Mouse (Mus musculus) left cerebral cortex, postnatal 14 days (tissue): ENCODE results near the gene Gm17555. TPM values are rescaled to one million over a fixed set of nuclear protein-coding genes. Genes with fewer than 3 reads are reported as not detected.
"Not testable (repeated sequence)": the region's sequence is repeated elsewhere in the genome, so short reads cannot be mapped to it uniquely, and the experiment has no call there.

Source experiments
- DNase-seq, 2 experiments: peaks; one replicate each; pipeline ENCODE4 v3.0.0; 2021 to 2022; ENCODE audit warnings: low spot score in 2 of 2, mixed read lengths in 1 of 2
- intact Hi-C: fragments of 180-260 bp; cut with DNase I; formaldehyde crosslinking; loops from one replicate; pipeline ENCODE4 v1.15.1; 2025
- long read RNA-seq, 2 experiments: library from polyadenylated mRNA; stranded (forward); transcript quantifications; one replicate each; pipeline ENCODE4 v2.0.0; 2021
- total RNA-seq, 2 experiments: library from RNA; stranded (reverse); gene quantifications; 2 replicates each; pipeline ENCODE4 v1.2.3; 2021

The Gm17555 gene
- not detected for total RNA-seq
- long read RNA-seq, experiment 1, result 0 reads
- long read RNA-seq, experiment 2, result 0 reads

- DNase-seq, intact Hi-C loops: not testable (repeated sequence)
Observed at GRCm38 (mm10) chr2:126214800-126215199, at the start of gene Gm17555. Gene Gm17555 (plus strand): TSS chr2:126215100.

GRCm38 (mm10) chr2:126165277-126166018, 49.5 kb upstream of the Gm17555 start:
- intact Hi-C loops, result no loop called here
- DNase-seq, result no peak

GRCm38 (mm10) chr2:126166335-126166734, 48.6 kb upstream of the Gm17555 start:
- intact Hi-C loops, result no loop called here
- DNase-seq, result no peak

GRCm38 (mm10) chr2:126166848-126167617, 47.9 kb upstream of the Gm17555 start:
- intact Hi-C loops, result no loop called here
- no peak for DNase-seq

- DNase-seq, result no peak
- intact Hi-C loops, result no loop called here
Observed at GRCm38 (mm10) chr2:126171427-126171826, 43.5 kb upstream of the Gm17555 start.

- intact Hi-C loops, result no loop called here
Observed at GRCm38 (mm10) chr2:126191306-126191705, 23.6 kb upstream of the Gm17555 start.

GRCm38 (mm10) chr2:126192129-126192528, 22.8 kb upstream of the Gm17555 start:
- DNase-seq, result no peak
- intact Hi-C loops, result no loop called here

More at GRCm38 (mm10) chr2:126191306-126191705, 23.6 kb upstream of the Gm17555 start:
- DNase-seq, result no peak

- intact Hi-C loops, result no loop called here
- no peak for DNase-seq
Observed at GRCm38 (mm10) chr2:126195631-126196356, 19.1 kb upstream of the Gm17555 start.

- intact Hi-C loops, result no loop called here
- no peak for DNase-seq
Observed at GRCm38 (mm10) chr2:126198971-126199370, 15.9 kb upstream of the Gm17555 start.

- intact Hi-C loops, result no loop called here
- DNase-seq, result no peak
Observed at GRCm38 (mm10) chr2:126211011-126211680, 3.8 kb upstream of the Gm17555 start.

GRCm38 (mm10) chr2:126227581-126227980, 12.7 kb downstream of the Gm17555 start:
- no peak for DNase-seq
- intact Hi-C loops, result no loop called here

GRCm38 (mm10) chr2:126231731-126232130, 16.8 kb downstream of the Gm17555 start:
- intact Hi-C loops, result no loop called here
- DNase-seq, result no peak

- intact Hi-C loops, result no loop called here
Observed at GRCm38 (mm10) chr2:126236905-126237304, 22.0 kb downstream of the Gm17555 start.

GRCm38 (mm10) chr2:126245446-126245845, 30.5 kb downstream of the Gm17555 start:
- intact Hi-C loops, result loop anchor here (10.0 kb wide), 1 partner anchor 351 kb away; no protein-coding TSS in a partner anchor
- peak; percentile 28 to 54 for DNase-seq

More at GRCm38 (mm10) chr2:126236905-126237304, 22.0 kb downstream of the Gm17555 start:
- DNase-seq, result no peak

GRCm38 (mm10) chr2:126248536-126248935, 33.6 kb downstream of the Gm17555 start:
- DNase-seq, result no peak
- intact Hi-C loops, result loop anchor here (10.0 kb wide), 1 partner anchor 354 kb away; no protein-coding TSS in a partner anchor

- intact Hi-C loops, result no loop called here
- no peak for DNase-seq
Observed at GRCm38 (mm10) chr2:126252211-126252610, 37.3 kb downstream of the Gm17555 start.
